Mouse (Mus musculus): ENCODE results near the gene Tectb. TPM values are rescaled to one million over a fixed set of nuclear protein-coding genes. Genes with fewer than 3 reads are reported as not detected.

Gene Tectb
- polyA plus RNA-seq, 1 experiment from 2014 or later = 0.60 TPM

DNA sequence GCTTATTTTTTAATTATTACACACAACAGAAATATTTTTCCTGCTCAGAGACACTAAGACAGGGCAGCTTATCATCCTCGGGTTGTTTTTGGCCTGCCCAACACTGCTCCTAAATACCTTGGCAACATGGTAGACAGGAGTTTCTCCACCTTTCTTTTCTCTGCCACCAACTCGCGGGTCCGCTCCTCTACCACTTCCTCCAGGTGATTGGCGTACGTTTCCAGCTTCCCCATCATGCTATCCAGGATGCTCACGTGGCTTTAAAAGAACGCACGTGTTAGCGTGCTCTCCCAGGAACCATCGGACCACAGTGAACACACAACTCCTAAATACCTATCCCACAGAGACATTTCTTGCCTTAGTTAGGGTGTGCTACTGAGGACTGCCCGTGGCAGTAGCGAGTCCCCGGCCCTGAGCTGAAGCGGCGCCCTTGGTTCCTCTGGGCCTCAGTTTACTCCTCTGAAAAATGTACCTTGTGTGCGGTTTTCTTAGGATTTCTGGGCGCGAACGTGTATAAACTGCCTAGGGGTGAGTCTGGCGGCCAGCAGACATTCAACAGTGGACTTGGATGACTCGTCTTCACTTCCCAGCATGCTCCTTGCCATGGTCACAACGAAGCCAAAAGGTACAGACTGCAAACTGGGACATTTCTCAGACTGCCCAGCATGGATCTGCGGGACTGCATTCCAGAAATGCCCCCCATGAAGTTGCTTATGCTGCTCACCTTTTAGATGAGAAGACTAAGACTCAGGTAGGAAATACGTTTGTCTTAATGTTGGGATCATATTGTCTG lies 27.4 kb downstream of the Tectb start:
- no peak for DNase-seq (ENCODE audit: low spot score)

DNA sequence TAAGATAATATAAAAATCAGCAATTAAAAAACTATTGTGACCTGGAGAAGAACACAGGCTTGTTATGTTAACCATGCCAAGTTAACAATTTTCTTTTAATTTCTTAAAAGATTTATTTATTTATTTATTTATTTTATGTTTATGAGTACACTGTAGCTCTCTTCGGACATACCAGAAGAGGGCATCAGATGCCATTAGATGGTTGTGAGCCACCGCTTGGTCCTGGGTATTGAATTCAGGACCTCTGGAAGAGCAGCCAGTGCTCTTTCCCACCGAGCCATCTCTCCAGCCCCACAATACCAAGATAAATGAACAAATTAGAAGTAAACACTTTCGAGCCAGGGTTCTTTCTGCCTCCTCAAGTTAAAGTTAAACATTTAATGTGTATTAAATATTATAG lies 28.1 kb downstream of the Tectb start:
- no peak for DNase-seq (ENCODE audit: low spot score)

DNA sequence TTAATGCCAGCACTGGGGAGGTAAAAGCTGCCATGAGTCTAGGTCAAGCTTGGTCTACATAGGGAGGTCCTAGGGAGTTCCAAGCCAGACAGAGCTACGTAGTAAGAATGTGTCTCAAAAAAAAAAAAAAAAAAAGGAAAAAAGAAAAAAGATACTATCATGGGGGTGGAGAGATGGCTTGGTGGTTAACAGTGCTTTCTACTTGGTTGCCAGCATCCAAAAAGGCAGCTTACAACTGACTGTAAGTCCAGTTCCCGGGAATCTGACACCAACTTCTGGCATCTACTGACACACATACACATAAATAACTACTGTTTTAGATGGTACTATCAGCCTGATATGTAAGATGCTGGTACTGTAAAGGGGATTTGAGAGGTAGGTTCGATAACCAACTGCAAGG lies 28.6 kb downstream of the Tectb start:
- DNase-seq (ENCODE audit: low spot score) = no peak

DNA sequence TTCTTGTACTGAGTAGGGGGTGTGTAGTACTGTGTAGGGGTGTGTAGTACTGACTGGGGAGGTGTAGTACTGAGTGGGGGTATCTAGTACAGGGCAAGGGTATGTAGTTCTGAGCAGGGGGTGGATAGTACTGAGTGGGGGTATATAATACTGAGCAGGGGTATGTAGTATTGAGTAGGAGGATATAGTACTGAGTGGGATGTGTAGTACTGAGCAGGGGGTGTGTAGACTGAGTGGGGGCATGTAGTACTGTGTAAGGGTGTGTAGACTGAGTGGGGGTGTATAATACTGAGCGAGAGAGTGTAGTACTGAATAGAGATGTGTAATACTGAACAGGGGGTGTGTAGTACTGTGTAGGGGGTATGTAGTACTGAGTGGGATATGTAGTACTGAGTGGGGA lies 31.2 kb downstream of the Tectb start:
- DNase-seq (ENCODE audit: low spot score) = no peak

DNA sequence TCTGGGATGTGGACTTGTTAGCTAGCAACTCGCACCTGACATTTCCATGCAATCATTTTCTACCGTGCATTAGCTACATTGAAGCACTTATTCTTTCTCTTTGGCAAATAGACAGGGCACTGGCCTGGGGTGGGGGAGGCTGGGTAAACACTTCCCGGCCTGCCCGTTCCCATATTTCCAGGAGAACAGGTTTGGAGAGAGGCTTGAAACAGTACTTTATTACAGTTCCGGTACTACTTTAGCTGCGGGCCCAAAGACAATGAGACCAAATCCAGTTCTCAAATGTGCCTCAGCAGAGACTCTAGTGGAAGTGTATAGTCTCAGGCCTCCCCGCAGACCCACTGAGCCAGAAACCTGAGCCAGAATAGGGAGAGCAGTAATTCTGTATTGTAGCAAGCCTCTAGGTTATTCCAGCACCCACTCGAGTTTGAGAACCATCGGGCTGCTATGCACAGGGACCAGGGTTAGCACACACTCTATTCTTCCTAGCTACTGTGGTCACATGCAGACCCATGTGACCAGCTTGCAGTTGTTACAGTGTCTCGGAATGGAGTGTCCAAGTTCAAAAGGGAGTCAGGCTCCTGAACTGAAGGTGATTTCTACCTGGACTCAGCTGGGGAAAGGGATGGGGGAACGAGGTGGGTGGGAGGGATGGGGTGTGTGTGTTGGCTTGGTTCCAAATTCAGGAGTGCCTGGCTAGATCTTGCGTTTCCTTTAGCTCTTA lies 33.2 kb downstream of the Tectb start:
- no peak for DNase-seq (ENCODE audit: low spot score)

DNA sequence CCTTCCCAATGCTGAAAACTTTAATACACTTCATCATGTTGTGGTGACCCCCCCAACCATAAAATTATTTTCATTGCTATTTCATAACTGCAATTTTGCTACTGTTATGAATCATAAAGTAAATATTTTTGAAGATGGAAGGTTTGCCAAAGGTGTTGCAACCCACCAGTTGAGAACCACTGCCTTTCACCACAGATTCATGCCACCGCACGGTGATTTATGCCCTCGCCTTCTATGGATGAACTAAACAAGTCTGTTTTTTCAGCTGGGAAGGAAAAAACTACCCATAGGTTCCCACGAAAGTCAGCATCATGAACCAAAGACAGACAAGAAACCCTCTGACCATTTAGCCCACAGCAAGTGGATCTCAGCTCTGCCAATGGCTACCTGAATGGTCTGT lies 36.3 kb downstream of the Tectb start:
- no peak for DNase-seq (ENCODE audit: low spot score)

DNA sequence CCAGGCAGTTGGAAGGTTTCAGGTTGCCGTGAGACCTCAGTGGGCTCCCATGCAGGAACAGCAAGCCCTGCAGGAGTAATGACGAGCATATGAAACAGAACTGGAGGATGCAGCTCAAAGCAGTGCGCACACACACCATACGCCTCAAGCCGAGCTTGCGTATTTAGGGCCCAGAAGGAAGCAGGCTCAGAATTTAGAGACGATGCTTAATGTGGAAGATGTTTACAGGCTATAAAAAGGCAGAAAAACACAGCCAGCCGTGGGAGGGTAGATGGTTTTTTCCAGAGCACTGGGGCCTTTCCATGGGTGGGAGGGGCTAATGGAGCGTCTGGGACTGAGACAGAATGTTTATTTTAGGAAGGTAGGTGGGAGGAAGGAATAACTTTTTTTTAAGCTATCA lies 36.8 kb downstream of the Tectb start:
- DNase-seq (ENCODE audit: low spot score) = no peak

DNA sequence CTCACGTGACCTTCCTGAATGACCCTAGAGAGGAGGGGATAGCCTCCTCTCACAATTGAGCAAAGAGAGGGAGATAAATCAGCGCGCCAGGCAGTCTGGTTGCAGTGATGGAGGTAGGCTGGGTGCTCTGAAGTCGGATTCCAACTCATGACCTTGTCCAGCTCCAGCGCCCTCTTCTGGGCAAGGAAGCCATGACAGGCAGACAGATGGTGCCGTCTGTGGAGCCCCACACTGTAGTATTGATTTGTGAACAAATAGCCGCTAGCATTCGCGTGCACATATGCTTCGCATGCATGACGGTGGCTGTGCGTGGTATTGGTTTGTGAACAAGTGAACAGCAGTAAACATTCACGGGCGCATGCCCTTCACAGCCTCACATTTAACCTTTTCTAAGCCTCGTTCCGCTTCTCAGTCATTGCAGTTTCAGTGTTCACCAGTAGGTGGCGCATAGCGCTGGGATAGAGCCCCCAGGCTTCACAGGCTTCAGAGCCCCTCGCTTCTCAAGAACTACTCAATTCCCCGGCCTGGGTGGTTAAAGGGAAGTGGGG lies 37.7 kb downstream of the Tectb start:
- DNase-seq (ENCODE audit: low spot score) = peak; percentile 84

DNA sequence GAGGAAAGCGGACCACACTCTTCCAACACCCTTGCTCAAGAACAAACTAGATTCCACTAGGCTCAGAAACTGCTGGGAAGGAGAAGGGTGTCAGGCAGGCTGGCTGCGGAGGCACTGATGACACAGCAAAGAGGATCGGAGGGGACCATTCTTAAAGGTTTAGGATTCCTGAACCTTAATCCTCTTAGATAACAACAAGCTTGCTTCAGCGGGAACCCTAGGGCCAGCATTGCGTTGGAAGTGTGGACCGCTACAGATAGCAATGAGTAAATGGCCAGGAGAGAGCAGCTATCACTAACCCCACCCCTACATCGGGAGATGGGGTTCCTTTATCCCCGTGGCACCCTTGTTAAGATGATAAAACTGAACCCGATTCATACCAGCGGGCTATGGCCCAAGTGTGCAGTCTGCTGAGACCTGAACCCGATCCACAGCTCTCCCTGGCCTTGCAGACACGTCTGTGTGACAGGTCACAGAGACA lies 38.2 kb downstream of the Tectb start:
- no peak for DNase-seq (ENCODE audit: low spot score)

DNA sequence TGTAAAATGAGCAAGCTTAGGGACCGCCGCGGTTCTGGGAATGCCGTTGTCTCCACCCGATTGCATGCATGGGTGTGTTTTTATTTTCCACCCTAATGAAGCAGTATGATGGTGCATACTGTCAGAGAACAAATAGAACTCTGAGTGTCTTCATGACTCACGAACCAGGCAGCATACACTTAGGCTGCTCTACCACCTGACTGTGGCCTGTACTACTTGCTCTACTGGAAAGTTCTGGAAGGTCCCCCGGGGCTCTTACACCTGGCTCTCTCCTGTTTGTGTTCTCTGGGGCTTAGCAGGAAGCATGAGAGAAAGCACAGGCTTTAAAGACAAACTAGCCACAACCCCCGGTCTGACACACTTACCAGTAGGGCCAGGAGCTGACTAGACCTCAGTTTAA lies 38.8 kb downstream of the Tectb start:
- DNase-seq (ENCODE audit: low spot score) = no peak

DNA sequence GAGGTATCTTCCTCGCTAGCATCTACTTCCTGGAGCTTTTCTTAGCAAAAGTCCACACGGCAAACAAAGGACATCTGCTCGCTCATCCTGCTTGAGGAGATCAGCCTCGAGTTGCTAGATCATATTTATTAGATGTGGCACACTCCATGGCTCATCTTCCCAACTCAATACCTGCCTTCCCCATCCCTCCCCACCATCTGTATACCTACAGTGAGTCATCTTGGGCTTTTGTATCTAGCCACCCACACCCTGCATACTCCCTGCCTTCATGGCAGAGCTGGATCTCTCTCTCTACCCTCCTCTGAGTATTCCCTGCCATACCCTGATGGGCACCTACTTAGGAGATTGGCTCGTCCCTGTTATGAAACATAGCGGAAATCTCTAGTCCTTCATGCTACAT lies 40.7 kb downstream of the Tectb start:
- no peak for DNase-seq (ENCODE audit: low spot score)

DNA sequence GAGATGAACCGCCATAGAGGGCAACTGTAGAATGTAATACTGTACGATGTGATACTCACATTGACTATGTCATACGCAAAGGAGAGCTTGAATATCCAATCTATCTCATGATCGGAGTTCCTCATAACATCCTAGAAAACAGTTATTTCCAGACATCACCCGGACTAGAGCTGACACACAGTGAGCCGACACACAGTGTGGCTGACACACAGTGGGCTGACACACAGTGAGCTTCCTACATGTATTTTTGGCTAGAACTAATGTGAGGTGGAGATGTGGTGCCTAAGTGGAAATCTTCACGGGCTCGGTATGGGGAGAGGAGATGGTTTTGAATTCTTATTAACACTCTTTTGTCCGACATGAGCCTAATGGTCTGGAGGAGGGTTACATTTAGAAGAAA lies 41.7 kb downstream of the Tectb start:
- DNase-seq (ENCODE audit: low spot score) = no peak

DNA sequence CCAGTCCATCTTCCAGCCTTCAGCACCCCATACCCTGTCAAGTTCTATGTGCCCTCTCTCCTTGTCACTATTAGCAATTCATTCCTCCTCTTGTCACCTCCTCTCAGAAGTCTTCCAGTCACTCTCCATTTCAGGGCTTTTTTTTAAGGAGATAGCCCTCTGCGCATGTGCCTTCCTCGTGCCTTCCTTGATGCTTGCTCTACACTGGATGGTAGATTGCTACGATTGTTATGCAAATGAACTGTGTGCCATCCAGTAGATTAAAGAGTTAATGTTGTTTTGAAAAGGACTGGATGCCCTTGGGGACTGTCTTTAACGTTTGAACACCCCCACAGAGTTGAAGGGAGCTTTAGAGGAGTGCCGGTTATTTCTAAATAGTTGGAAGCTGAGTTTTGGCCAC lies 46.1 kb downstream of the Tectb start:
- DNase-seq (ENCODE audit: low spot score) = no peak

DNA sequence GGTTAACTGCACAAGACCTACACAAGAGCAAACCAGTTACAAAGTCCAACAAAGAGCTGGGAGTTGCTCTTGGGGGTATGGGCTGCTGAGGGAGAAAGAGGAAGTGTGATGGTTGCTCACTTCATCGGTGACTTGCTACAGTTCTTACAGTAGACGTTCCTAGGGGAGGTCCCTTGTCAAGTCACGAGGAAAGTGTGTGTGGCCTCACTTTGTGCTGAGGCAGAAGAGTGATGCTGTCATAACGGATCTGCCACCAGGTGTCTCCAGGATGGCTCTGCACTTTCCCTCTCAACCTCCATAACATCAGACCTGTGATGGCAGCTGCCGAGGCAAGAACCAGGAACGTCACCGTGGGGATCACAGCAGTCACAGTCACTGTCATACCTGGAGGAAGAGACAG lies 46.6 kb downstream of the Tectb start:
- DNase-seq (ENCODE audit: low spot score) = no peak

DNA sequence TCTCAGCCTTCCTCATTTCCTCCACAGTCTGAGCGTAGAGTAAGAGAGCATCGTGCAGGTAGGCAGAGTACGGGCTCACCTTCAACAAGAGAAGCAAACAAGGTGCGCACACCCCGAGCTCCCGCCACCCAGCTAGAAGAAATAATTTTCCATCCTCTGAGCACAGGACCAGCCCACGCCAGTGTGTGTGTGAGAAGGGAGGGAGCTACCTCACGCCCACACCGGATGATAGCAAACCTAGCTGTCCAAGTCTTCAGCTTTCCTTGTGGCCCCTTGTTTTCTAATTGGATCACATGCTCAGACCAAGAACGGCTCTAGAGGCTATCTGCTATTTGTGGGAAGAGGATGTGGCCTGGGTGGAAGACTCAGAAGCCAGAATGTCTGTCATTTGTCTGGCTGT lies 50.5 kb downstream of the Tectb start:
- DNase-seq (ENCODE audit: low spot score) = no peak

DNA sequence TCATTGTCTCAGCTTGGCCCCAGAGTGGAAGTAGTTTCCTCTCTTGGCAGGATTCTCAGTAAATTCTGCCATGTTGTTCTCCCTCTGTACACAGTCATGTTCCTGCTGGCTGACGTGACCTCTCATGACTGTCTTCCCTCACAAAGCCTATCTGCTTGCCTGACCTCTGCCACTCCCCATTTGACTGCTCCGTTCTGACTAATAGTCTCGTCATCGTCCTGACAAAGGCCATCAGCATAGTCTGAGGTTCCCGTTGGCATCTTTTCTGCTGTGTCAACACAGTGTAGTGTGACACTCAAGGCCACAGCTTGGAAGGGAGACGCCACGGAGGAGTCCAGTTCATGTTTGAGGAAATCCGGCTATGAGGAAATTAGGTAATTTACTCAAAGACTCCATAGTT lies 51.6 kb downstream of the Tectb start:
- DNase-seq (ENCODE audit: low spot score) = no peak

DNA sequence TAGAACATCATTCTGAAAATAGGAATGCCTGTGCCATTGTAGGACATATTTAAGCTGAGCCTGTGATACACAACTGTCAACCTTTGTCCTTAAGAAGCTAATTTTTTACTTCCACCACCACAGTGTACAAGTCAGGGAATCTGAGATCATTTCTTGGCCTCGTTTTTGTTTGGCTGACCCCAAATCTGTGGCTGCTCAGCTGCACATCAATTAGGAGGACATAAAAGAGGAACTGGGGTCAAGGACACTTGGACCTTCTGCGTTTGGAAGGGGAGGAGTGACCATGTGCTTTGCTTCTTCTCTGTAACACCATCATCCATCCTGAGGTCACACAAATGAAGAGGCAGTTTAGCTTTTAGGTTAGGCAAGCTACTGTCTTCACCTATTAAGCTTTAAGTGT lies 55.5 kb downstream of the Tectb start:
- DNase-seq (ENCODE audit: low spot score) = no peak

DNA sequence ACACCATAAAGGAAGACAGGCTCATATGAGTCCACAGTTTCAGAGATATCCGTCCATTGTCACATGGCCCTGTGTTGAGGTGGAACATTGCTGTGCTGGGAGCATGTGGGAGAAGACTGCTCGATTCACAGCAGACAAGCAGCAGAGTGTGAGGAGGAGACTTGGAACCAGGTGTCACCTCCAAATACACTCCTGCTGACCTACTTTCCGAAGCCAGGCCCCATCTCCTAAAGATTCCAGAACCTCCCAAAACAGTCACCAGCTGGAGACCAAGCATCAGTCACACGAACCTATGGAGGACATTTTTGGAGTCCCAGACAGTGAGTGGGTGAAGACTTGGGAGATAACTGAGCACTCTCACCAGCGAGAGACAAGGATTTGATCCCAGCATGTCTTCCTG lies 56.0 kb downstream of the Tectb start:
- DNase-seq (ENCODE audit: low spot score) = no peak

DNA sequence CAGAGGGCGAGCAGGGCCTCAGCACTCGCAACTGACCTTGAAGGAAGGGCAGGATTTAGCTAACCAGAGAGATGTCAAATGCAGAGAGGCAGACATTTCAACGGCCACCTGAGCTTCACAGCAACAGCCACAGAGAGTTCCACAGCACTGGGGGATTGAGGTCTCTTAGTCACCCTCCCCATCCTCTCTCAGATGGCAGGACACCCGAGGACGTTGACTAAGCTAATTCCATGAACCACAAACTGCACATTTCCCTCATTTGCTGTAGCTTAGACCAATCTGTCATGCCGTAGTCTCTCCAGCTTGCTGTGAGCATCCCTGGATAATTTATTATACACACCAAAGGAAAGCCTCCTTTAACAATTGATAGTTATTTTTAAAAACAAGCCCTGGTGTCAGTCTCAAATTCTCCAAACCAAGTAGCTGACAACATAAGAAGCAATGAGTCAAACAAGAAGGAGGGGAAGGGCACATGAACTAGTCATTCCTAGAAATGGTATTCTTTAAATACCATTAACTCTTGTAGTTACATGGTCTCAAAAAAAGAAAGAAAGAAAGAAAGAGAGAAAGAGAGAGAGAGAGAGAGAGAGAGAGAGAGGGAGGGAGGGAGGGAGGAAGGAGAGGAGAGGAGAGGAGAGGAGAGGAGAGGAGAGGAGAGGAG lies 59.4 kb downstream of the Tectb start:
- no peak for DNase-seq (ENCODE audit: low spot score)

DNA sequence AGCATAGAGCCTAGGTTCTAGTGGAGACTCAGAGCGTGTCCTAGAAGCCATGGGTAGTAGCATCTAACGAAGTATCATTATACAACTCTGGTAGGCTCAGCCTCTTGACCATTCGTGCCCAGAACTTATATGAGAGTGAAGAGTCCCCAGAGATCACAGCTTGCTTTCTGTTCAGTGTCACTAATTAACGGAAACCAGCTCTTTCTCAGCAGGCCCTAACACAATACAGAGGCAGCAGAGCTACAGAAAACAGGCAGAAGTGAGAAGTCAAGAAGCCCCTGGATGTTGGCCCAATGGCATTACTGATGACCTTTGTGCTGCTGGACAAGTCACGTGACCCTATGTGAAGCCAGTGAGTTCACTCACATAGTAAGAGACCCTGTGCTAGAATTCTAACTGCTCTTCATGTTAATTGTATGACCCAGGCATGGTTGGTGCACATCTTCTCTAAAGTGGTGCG lies 60.7 kb downstream of the Tectb start, which contains the start of gene Gucy2g:
TSS of gene Gucy2g (minus strand) at position 51 of the 460 bp plus-strand sequence.
- DNase-seq (ENCODE audit: low spot score) = no peak

DNA sequence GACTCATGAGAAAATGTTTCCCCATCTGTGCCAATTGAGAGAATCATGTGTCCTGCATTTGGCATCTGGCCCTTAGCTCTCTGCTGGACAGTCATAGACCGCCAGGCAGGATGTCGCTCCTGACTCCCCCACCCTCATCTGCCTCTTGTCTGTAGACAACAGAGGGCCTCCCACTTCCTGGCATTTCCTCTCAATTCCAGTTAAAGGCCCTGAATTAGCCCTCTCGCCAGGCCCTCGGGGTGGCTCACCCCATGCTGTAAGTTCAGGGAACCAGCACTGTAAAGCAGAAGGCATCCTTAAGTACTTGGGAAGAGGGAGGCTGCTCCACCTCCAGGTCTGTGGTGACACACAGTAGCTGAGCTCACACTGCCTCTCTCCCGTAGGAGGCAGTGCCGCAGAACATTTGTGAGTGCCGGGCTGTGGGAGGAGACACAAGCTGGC lies 64.3 kb downstream of the Tectb start:
- no peak for DNase-seq (ENCODE audit: low spot score)
